Mouse (Mus musculus): ENCODE measurements at regions not wholly inside any gene's neighbourhood (a gene's known extent, or its start where the extent isn't known, plus 50 kb on each side); places are given as distances from the start of the nearest gene placed in this dataset.

- DNase-seq (ENCODE audit: low read depth) = peak; percentile 82
Measured at GRCm38 (mm10) chr1:73444216-73444890, 428.6 kb upstream of the Tnp1 start.

- no peak for DNase-seq (ENCODE audit: low read depth)
Measured at GRCm38 (mm10) chr1:73438385-73438784, 422.7 kb upstream of the Tnp1 start.

- DNase-seq (ENCODE audit: low read depth) = peak; percentile 94
Measured at GRCm38 (mm10) chr1:73428101-73428500, 412.4 kb upstream of the Tnp1 start.

GRCm38 (mm10) chr1:73425049-73425448, 409.3 kb upstream of the Tnp1 start:
- DNase-seq (ENCODE audit: low read depth) = no peak

GRCm38 (mm10) chr1:73418196-73418595, 402.5 kb upstream of the Tnp1 start:
- no peak for DNase-seq (ENCODE audit: low read depth)

- no peak for DNase-seq (ENCODE audit: low read depth)
Measured at GRCm38 (mm10) chr1:73411452-73411851, 395.7 kb upstream of the Tnp1 start.

GRCm38 (mm10) chr1:73399178-73399577, 383.5 kb upstream of the Tnp1 start:
- DNase-seq (ENCODE audit: low read depth) = no peak

- DNase-seq (ENCODE audit: low read depth) = no peak
Measured at GRCm38 (mm10) chr1:73395034-73395433, 379.3 kb upstream of the Tnp1 start.

- DNase-seq (ENCODE audit: low read depth) = peak; percentile 66
Measured at GRCm38 (mm10) chr1:73394466-73394865, 378.8 kb upstream of the Tnp1 start.

GRCm38 (mm10) chr1:73392077-73392476, 376.4 kb upstream of the Tnp1 start:
- DNase-seq (ENCODE audit: low read depth) = no peak

- DNase-seq (ENCODE audit: low read depth) = no peak
Measured at GRCm38 (mm10) chr1:73389976-73390375, 374.3 kb upstream of the Tnp1 start.

GRCm38 (mm10) chr1:73389174-73389573, 373.5 kb upstream of the Tnp1 start:
- no peak for DNase-seq (ENCODE audit: low read depth)

GRCm38 (mm10) chr1:73381578-73381977, 365.9 kb upstream of the Tnp1 start:
- no peak for DNase-seq (ENCODE audit: low read depth)

- DNase-seq (ENCODE audit: low read depth) = no peak
Measured at GRCm38 (mm10) chr1:73374531-73375375, 359.0 kb upstream of the Tnp1 start.

GRCm38 (mm10) chr1:73368222-73368621, 352.5 kb upstream of the Tnp1 start:
- DNase-seq (ENCODE audit: low read depth) = no peak

GRCm38 (mm10) chr1:73365842-73366241, 350.1 kb upstream of the Tnp1 start:
- DNase-seq (ENCODE audit: low read depth) = no peak

GRCm38 (mm10) chr1:73364300-73364683, 348.6 kb upstream of the Tnp1 start:
- no peak for DNase-seq (ENCODE audit: low read depth)

- DNase-seq (ENCODE audit: low read depth) = no peak
Measured at GRCm38 (mm10) chr1:73363549-73364299, 348.0 kb upstream of the Tnp1 start.

GRCm38 (mm10) chr1:73362122-73362521, 346.4 kb upstream of the Tnp1 start:
- DNase-seq (ENCODE audit: low read depth) = no peak

GRCm38 (mm10) chr1:73361300-73361699, 345.6 kb upstream of the Tnp1 start:
- DNase-seq (ENCODE audit: low read depth) = no peak

GRCm38 (mm10) chr1:73354447-73354846, 338.7 kb upstream of the Tnp1 start:
- no peak for DNase-seq (ENCODE audit: low read depth)

GRCm38 (mm10) chr1:73348476-73348875, 332.8 kb upstream of the Tnp1 start:
- DNase-seq (ENCODE audit: low read depth) = no peak

- DNase-seq (ENCODE audit: low read depth) = no peak
Measured at GRCm38 (mm10) chr1:73344587-73344986, 328.9 kb upstream of the Tnp1 start.
